Mouse (Mus musculus) G1E (cell line): ENCODE data around the gene Sema5a.

Experiments
- CTCF ChIP-seq: IDR thresholded peaks from 2 replicates; pipeline ENCODE4 v1.5.1; 2012; ENCODE audit warnings: low read depth, low read length, inconsistent platforms, mixed read lengths
- GATA1 ChIP-seq: IDR thresholded peaks from 2 replicates; pipeline ENCODE4 v1.6.1; 2012; ENCODE audit warnings: borderline replicate concordance, low read length, inconsistent platforms, mixed read lengths
- GATA2 ChIP-seq: IDR thresholded peaks from 2 replicates; pipeline ENCODE4 v1.6.1; 2012; ENCODE audit warnings: low read depth, low read length, inconsistent platforms, borderline replicate concordance
- TAL1 ChIP-seq: conservative IDR thresholded peaks from 2 replicates; pipeline ENCODE4 v1.6.1; 2012; ENCODE audit warnings: low read depth, low read length, inconsistent platforms, mixed read lengths

DNA sequence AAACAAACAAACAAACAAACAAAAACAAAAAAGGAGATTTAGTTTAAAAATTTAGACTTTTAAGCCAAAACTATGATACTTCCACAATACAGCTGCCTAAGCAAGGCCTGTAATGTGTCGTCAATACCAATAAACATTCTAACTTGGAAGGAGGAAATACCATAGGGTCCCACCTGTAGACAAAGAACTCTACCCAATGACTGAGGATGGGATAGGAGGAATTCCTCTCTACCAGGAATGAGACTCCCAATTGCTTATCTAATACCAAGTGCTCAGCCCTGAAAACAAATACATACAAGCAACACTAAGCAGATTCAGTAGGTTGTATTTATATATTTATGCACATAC, 474.3 kb downstream of the Sema5a start:
- TF ChIP-seq CTCF = no peak
- TF ChIP-seq TAL1 = no peak
- TF ChIP-seq GATA1 = no peak
- no peak for TF ChIP-seq GATA2
